In the genomic region with DNA sequence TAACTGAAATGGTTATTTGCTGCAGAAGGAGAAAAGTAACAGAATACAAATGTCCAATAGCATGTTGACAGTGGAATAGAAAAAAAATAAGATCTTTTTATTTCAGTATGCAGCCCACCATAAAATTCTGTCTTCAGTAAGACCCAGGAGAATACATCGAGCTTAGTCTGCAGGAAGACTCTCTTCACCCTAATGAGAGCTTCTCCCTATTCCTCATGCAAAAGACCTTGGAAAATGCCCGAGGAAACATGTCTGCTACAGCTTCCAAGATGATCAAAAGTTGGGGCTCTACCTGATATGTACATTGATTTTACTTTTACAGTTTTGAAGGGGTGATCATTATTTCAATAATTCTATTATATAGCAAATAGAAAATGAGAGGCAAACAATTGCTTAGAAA, we compare ENCODE assay signal across 20 mouse cellular contexts.
"Had no signal": no experiment of that assay in that cellular context is flagged by ENCODE, and none has a peak within 500 bp of the region (broad histone marks: within the 10 kb centered on the region; RNA-seq: fewer than 3 reads in every experiment).

No protein-coding gene starts in this region.

- H3K4me2 ChIP-seq: liver, embryonic 11.5 days; liver, embryonic 13.5 days; liver, embryonic 15.5 days; lung, embryonic 15.5 days; neural tube, embryonic 13.5 days; neural tube, embryonic 15.5 days had no signal

- DNase-seq: liver, embryonic 13.5 days; liver, postnatal 0 days; lung, adult 2 months; lung, postnatal 14 days; lung, postnatal 36 days; retina, postnatal 1 day; right cerebral cortex, adult 18-20 months; right cerebral cortex, postnatal 25 days; right cerebral cortex, postnatal 4 days; spleen, adult 18-20 months; thymus, adult 18-20 months; thymus, postnatal 14 days; thymus, postnatal 36 days had no signal

- H3K27ac ChIP-seq: liver, embryonic 13.5 days; liver, embryonic 15.5 days; lung, embryonic 15.5 days; neural tube, embryonic 13.5 days; neural tube, embryonic 15.5 days had no signal

- H3K4me1 ChIP-seq: liver, embryonic 13.5 days; liver, embryonic 15.5 days; lung, embryonic 15.5 days; neural tube, embryonic 15.5 days had no signal

- H3K27me3 ChIP-seq: liver, embryonic 13.5 days; liver, embryonic 15.5 days; lung, embryonic 15.5 days; neural tube, embryonic 13.5 days; neural tube, embryonic 15.5 days had no signal

- H3K4me3 ChIP-seq: liver, embryonic 13.5 days; liver, embryonic 15.5 days; lung, embryonic 15.5 days; myocyte; neural tube, embryonic 13.5 days; neural tube, embryonic 15.5 days had no signal

- H3K9me3 ChIP-seq: liver, embryonic 13.5 days; liver, embryonic 15.5 days; lung, embryonic 15.5 days; neural tube, embryonic 13.5 days; neural tube, embryonic 15.5 days had no signal

- H3K36me3 ChIP-seq: liver, embryonic 13.5 days; liver, embryonic 15.5 days; lung, embryonic 15.5 days; neural tube, embryonic 13.5 days; neural tube, embryonic 15.5 days had no signal

- H3K9ac ChIP-seq: liver, embryonic 13.5 days; liver, embryonic 15.5 days; liver, postnatal 0 days; lung, embryonic 15.5 days; neural tube, embryonic 13.5 days; neural tube, embryonic 15.5 days had no signal

- ATAC-seq: liver, postnatal 0 days; lung, postnatal 0 days had no signal
